Mouse (Mus musculus) hindbrain, postnatal 0 days (tissue): ENCODE results near the gene Slc38a9. TPM values are rescaled to one million over a fixed set of nuclear protein-coding genes. Genes with fewer than 3 reads are reported as not detected.

ENCODE experiments used
- ATAC-seq: fragments of 200-750 bp; cut with Nextera tagmentation; 2 replicates; pipeline ENCODE4 v1.8.0; 2017; ENCODE audit warnings: mild to moderate bottlenecking, moderate TSS enrichment, moderate library complexity
- DNase-seq: peaks from one replicate; pipeline ENCODE4 v3.0.0-alpha.2; 2015; ENCODE audit warnings: low spot score
- H3K27ac ChIP-seq: fragments of 300-500 bp; sonication (generic); 2 replicates; pipeline ENCODE4 v1.5.1; 2014; ENCODE audit warnings: mild to moderate bottlenecking
- H3K27me3 ChIP-seq: fragments of 300-500 bp; sonication (generic); 2 replicates; pipeline ENCODE4 v1.6.1; 2014; ENCODE audit warnings: low read length, mixed read lengths; ENCODE audit not compliant: insufficient read depth
- H3K36me3 ChIP-seq: fragments of 300-500 bp; sonication (generic); 2 replicates; pipeline ENCODE4 v1.6.1; 2014; ENCODE audit warnings: low read length, mixed read lengths; ENCODE audit not compliant: insufficient read depth
- H3K4me1 ChIP-seq: fragments of 300-500 bp; sonication (generic); 2 replicates; pipeline ENCODE4 v1.6.1; 2014; ENCODE audit warnings: antibody characterized with exemption, low read length, mixed read lengths; ENCODE audit not compliant: insufficient read depth
- H3K4me2 ChIP-seq: fragments of 300-500 bp; sonication (generic); 2 replicates; pipeline ENCODE4 v1.6.1; 2014; ENCODE audit warnings: low read depth, mild to moderate bottlenecking, low read length, moderate library complexity, mixed read lengths
- H3K4me3 ChIP-seq: fragments of 300-500 bp; sonication (generic); 2 replicates; pipeline ENCODE4 v1.5.1; 2014; ENCODE audit warnings: low read length
- H3K9ac ChIP-seq: fragments of 300-500 bp; sonication (generic); replicated peaks from 2 replicates; pipeline ENCODE4 v1.6.1; 2014; ENCODE audit warnings: mild to moderate bottlenecking, low read length, moderate library complexity, mixed read lengths
- H3K9me3 ChIP-seq: fragments of 300-500 bp; sonication (generic); 2 replicates; pipeline ENCODE4 v1.6.1; 2016; ENCODE audit warnings: low read length, mixed read lengths
- CTCF ChIP-seq: IDR thresholded peaks from 2 replicates; pipeline ENCODE4 v1.5.1; 2016; ENCODE audit warnings: antibody characterized with exemption, control low read depth, low read depth
- WGBS: fragments of 180-500 bp; shearing (Covaris S2); extraction: QIAGEN DNeasy Blood & Tissue Kit; methylation state at CpG from one replicate; pipeline ENCODE4 v1.1.7; 2014; 5-methylcytosine and 5-hydroxymethylcytosine counted together
- polyA plus RNA-seq: library from polyadenylated mRNA; unstranded; fragments of >200 nt; fragmentation: Nextera tagmentation; extraction: Ambion mirVana; gene quantifications from 2 replicates; pipeline ENCODE4 v1.2.1, GENCODE M21; 2015
- total RNA-seq: library from RNA; depleted of rRNA; stranded (reverse); fragments of >200 nt; gene quantifications from 2 replicates; pipeline ENCODE4 v1.2.3, GENCODE M21; 2014

Slc38a9 gene
- total and polyA plus RNA-seq, 2 experiments from 2014 or later = 8.1 to 9.7 TPM

- Histone ChIP-seq H3K36me3 (no peaks in the 10 kb centered on the region), H3K9me3 (no peaks in the 10 kb centered on the region), H3K4me1 (no peaks in the 10 kb centered on the region), H3K4me3 (no peak overlapping the region), H3K4me2 (no peak overlapping the region), H3K27me3 (no peaks in the 10 kb centered on the region), H3K9ac (no peak overlapping the region), H3K27ac (no peak overlapping the region)
- ATAC-seq = peak; percentile 47; the same call in 1 of the 2 replicates
- WGBS = 63% methylated on average over 15 of the region's 15 CpGs
- peak; percentile 30 for DNase-seq
- TF ChIP-seq CTCF = no peak
Observed at GRCm38 (mm10) chr13:112759777-112760537, 99.4 kb downstream of the Slc38a9 start.

- H3K4me1 ChIP-seq = no peaks in the 10 kb centered on the region
- TF ChIP-seq CTCF = no peak
- no peak overlapping the region for H3K4me3 ChIP-seq
- H3K9me3 ChIP-seq = no peaks in the 10 kb centered on the region
- H3K9ac ChIP-seq = no peak overlapping the region
- no peak for ATAC-seq
- no peaks in the 10 kb centered on the region for H3K27me3 ChIP-seq
- WGBS = 58% methylated on average over 1 of the region's 1 CpGs
- no peak overlapping the region for H3K27ac ChIP-seq
- no peak overlapping the region for H3K4me2 ChIP-seq
- DNase-seq = no peak
- H3K36me3 ChIP-seq = no peaks in the 10 kb centered on the region
Observed at GRCm38 (mm10) chr13:112760538-112760881, 100.0 kb downstream of the Slc38a9 start.

DNA sequence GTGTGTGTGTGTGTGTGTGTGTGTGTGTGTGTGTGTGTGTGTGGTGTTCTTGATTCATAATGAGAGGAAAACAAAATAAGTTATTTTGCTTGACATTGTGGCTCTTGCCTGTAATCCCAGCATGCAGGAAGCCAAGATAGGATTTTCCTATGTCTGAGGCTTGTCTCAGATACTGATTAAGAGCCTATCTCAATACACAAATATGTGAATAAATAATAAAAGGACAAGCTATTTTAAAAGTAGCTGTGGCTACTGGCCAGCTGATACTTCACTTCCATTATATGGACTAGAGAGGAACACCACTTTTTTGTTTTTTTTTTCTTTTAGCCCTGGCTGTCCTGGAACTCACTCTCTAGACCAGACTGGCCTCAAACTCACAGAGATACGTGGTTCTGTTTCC is 101.2 kb downstream of the Slc38a9 start:
- 79% methylated on average over 1 of the region's 1 CpGs for WGBS
- ATAC-seq = no peak

DNA sequence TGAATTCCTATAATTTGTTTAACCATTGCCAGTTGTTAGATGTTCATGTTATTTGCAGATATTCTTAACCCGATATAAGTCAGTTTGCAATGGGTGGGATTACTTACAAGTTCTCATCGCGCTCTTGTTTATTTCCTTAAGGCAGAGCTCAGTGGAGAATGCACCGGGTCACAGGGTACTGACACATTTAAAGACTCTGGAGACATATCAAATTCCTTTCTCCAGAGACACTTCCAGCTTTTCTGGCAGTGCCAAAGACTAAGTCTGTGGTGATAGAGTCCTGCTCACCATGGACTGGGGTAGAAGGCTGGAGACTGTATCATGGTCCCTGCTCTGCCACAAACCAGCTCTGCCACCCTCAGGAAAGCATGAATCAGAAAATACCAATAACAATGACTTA is 102.0 kb downstream of the Slc38a9 start:
- no peaks in the 10 kb centered on the region for H3K4me1 ChIP-seq
- WGBS = 75% methylated on average over 4 of the region's 4 CpGs
- H3K27me3 ChIP-seq = no peaks in the 10 kb centered on the region
- no peaks in the 10 kb centered on the region for H3K36me3 ChIP-seq
- no peak overlapping the region for H3K9ac ChIP-seq
- no peak overlapping the region for H3K4me2 ChIP-seq
- DNase-seq = no peak
- TF ChIP-seq CTCF = no peak
- no peak overlapping the region for H3K4me3 ChIP-seq
- H3K27ac ChIP-seq = no peak overlapping the region
- no peak for ATAC-seq
- H3K9me3 ChIP-seq = peaks cover 6% of the 10 kb centered on the region; the same call in 1 of the 2 replicates

More for the DNA sequence above, 101.2 kb downstream of the Slc38a9 start:
- H3K27me3 ChIP-seq = no peaks in the 10 kb centered on the region
- H3K36me3 ChIP-seq = no peaks in the 10 kb centered on the region
- H3K27ac ChIP-seq = no peak overlapping the region
- DNase-seq = no peak
- H3K4me1 ChIP-seq = no peaks in the 10 kb centered on the region
- H3K4me3 ChIP-seq = no peak overlapping the region
- no peak overlapping the region for H3K9ac ChIP-seq
- no peak overlapping the region for H3K4me2 ChIP-seq
- H3K9me3 ChIP-seq = no peaks in the 10 kb centered on the region
- no peak for TF ChIP-seq CTCF

DNA sequence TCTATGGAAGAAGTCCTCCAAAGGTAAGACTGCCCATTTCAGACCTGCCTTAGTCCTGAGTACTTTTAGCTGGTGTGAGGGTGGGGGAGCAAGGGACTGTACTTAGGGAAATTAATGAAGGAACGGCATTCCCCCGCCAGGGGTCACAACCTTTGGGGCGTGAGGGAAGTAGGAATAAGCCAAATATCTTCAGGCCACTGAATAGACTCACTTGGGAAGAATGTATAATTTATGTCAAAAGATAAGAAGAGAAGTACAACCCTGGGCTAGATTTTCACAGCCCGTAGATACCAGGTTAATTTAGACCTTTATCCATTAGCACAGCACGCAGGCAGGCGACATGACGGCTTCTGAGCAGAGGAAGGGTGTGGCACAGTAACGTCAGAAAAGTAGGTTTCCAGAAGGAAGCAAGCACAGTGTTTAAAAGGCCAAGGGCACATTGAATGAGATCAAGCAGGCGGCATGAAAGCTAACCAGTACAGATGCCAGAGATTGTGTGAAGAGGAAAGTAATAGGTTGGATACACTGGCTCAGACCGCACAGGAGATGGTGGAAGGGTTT is 103.1 kb downstream of the Slc38a9 start:
- DNase-seq (no peak), ATAC-seq (no peak)
- TF ChIP-seq CTCF = no peak
- H3K27me3 ChIP-seq = no peaks in the 10 kb centered on the region
- no peaks in the 10 kb centered on the region for H3K4me1 ChIP-seq
- H3K4me2 ChIP-seq = no peak overlapping the region
- 80% methylated on average over 10 of the region's 10 CpGs for WGBS
- no peak overlapping the region for H3K4me3 ChIP-seq
- no peak overlapping the region for H3K9ac ChIP-seq
- H3K9me3 ChIP-seq = peaks cover 7% of the 10 kb centered on the region; the same call in 1 of the 2 replicates
- H3K36me3 ChIP-seq = no peaks in the 10 kb centered on the region
- H3K27ac ChIP-seq = no peak overlapping the region

GRCm38 (mm10) chr13:112764556-112764955 is 104.0 kb downstream of the Slc38a9 start:
- TF ChIP-seq CTCF = no peak
- H3K9ac ChIP-seq = no peak overlapping the region
- no peaks in the 10 kb centered on the region for H3K4me1 ChIP-seq
- no peak overlapping the region for H3K4me2 ChIP-seq
- H3K4me3 ChIP-seq = no peak overlapping the region
- H3K9me3 ChIP-seq = peaks cover 7% of the 10 kb centered on the region; the same call in 1 of the 2 replicates
- H3K36me3 ChIP-seq = no peaks in the 10 kb centered on the region
- ATAC-seq = 0 out of 2 replicates have a peak, but pooled peaks have one; percentile 32
- 53% methylated on average over 5 of the region's 5 CpGs for WGBS
- H3K27ac ChIP-seq = no peak overlapping the region
- no peaks in the 10 kb centered on the region for H3K27me3 ChIP-seq
- no peak for DNase-seq

GRCm38 (mm10) chr13:112765654-112766053 is 105.1 kb downstream of the Slc38a9 start:
- no peak for ATAC-seq
- Histone ChIP-seq H3K9me3 (peaks cover 7% of the 10 kb centered on the region; the same call in 1 of the 2 replicates), H3K4me2 (no peak overlapping the region), H3K27ac (no peak overlapping the region), H3K4me1 (no peaks in the 10 kb centered on the region), H3K9ac (no peak overlapping the region), H3K36me3 (no peaks in the 10 kb centered on the region), H3K27me3 (no peaks in the 10 kb centered on the region), H3K4me3 (no peak overlapping the region)
- TF ChIP-seq CTCF = no peak
- 96% methylated on average over 3 of the region's 3 CpGs for WGBS
- no peak for DNase-seq
